Mouse (Mus musculus): ENCODE data around the gene Rai1. TPM values are rescaled to one million over a fixed set of nuclear protein-coding genes. Genes with fewer than 3 reads are reported as not detected.

Gene Rai1
- total RNA-seq, 2 experiments from 2014 or later: 16.6 to 17.3 TPM

DNA sequence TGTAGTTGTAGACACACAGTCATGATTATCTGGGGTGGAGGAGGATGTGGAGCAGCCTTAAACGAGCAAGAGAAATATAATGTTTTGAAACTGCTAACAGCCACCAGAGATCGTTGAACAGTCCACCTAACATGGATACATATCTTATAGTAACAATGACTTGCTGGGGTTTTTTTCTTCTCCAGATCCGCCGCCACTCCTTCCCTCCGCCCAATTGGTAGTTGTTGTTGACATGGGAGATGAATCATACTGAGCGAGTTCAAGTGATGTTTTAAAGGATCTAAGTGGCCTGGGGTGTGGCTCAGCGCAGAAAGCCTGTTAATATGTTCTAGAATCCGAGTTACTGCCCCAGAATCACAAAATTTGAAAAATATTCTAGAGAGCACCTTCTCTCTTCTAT, 114.8 kb downstream of the Rai1 start:
- DNase-seq (ENCODE audit: low spot score): no peak

DNA sequence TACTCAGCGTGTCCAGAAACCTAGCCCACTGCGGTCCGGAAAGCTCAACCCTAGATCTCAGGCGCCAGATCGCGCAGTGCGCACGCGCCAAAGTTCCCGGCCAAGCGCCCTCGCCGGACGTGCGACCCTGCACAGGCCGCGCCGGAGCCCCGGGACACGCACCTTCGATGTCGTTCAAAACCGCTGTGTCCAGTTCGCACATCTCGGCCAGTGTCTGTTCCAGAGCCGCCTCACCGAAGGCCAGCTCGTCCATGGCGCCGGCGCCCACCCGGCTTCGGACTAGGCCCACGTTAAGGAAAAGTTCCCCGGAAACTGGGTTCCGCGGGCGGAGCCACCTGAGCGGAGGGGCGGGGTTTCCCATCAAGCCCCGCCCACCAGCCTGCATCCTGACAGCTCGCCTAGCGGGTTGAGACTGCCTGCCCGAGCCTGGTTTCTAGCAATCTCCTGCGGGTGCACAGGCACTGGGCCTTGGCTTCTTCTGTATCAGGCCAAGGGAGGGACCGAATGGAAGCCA, 115.5 kb downstream of the Rai1 start:
- peak; percentile 91 for DNase-seq (ENCODE audit: low spot score)

DNA sequence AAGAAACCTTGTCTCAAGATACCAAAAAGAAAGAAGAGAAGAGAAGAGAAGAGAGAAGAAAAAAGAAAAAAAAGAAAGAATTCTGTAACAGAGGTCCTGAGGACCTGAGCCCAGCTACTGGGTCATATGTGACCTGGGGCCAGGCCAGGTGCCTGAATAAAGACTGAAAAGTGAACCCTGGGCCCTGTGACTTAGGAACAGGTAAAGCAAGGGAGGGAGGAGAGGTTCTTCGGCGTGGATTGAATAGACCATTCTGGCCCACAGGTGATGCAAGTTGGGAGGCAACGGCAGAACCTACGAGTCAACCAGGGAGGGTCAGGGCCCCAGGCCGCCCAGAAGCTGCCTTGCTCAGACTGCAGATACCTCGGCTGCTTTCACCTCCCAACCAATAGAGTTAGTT, 116.6 kb downstream of the Rai1 start:
- DNase-seq (ENCODE audit: low spot score): no peak

DNA sequence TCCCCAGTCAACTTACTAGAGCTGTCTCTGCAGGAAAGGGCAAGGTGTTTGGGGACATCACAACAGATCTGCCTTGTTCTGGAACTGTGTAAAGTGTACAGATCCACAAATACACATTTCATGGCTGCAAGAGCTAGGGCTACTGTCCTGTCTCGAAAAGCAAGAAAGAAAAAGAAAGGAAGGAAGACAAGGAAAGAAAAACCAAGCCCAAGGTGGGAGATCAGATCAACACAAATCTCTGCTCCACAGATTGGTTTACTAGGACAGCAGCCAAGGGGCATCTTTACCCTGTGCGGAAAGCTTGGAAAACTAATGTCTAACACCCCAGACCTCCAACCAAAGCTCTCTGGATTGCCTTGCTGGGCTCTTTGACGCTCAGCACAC, 117.3 kb downstream of the Rai1 start:
- no peak for DNase-seq (ENCODE audit: low spot score)

DNA sequence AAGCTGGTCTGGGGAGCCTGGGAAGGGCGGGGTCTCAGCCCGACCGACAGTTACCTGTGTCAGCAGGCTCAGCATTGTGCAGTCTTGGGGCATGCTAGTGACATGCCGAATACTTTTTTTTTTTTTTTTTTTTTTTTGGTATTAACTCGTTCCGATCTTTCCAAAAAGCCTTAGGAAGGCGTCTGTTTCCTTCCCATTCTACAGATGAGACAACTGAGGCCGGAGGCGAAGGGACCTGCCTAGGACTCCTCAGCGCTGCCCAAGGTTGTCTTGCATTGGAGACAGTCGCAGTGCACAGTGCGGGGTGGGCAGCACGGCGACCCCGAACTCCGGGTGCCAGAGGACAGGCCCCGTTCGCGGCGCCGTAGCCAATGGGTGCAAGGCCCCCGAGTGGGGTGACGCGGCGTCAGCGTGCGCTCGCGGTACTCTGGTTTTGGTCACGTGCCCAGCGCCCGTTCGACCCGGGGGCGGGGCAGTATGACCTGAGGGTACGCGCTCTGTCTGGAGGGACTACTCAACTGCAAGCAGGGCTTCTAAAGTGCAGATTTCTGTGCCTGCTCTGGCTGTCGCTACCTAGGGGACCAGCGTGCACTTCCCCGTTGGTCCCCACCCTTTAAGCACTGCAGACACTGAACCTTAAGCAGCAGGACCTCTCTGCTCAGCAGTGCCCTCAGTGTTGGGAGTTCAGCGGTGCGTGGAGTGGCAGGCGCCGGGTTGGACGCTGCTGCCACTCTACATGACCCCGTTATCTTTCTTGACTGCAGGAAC, 117.8 kb downstream of the Rai1 start, which contains the start of gene Srebf1:
Gene Srebf1 (minus strand): TSS at position 113 of the 768 bp plus-strand sequence.
- peak; percentile 87 for DNase-seq (ENCODE audit: low spot score)

DNA sequence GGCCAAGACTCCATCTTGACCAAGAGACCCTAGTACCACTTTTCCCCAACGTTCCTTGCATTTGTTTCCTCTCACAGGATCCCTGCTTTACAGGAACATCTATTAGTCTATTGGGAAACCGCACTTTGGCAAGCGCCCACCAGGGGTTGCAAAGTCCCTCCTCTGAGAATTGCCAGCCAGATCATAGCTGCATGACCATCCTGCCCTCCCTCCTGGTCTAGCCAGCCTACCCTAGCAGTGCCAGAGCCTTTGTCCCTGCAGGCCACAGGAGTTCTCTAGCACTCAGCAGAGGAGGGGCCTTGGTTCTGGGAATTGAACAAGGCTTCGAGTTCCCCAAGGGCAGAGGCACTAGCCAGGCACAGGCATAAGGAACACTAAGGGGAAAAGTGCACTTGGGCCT, 119.9 kb downstream of the Rai1 start:
- no peak for DNase-seq (ENCODE audit: low spot score)

DNA sequence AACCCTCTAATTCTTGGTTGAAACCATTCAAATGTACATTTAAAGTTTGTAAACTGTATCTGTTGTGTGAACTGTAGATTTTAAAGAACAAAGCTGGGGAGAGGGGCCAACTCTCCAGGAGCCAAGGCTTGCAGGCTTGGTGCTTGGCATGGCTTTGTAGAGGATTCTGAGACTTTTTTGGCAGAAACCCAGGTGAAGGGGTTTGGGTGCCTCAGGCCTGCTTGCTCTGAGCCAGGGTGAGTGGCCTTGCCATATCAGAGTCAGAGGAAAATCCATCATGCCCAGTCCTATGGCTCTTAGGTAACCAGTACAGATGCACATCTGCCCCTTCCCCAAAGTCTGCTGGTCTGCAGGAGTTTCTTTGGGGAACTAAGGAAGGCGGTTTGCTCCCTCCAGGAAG, 121.1 kb downstream of the Rai1 start:
- DNase-seq (ENCODE audit: low spot score): no peak

DNA sequence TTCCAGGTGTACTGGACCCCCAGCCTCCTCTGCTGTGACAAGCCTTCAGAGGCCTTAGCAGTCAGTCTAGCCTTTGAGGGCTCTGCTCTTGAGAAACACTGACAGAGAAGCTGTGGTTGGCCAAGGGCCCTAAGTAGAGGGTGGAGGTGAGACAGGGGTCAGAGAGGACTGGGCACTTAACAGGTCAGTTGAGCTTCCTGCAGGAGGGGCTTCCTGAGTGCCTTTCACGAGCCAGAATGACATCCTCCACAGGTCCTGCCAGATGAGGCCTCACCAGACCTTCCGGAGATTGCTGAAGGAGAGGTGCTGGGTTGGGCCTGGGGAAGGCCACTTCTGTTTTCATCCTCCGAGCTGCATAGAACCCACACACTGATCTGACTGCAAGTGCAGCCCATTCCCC, 123.7 kb downstream of the Rai1 start:
- DNase-seq (ENCODE audit: low spot score): no peak

DNA sequence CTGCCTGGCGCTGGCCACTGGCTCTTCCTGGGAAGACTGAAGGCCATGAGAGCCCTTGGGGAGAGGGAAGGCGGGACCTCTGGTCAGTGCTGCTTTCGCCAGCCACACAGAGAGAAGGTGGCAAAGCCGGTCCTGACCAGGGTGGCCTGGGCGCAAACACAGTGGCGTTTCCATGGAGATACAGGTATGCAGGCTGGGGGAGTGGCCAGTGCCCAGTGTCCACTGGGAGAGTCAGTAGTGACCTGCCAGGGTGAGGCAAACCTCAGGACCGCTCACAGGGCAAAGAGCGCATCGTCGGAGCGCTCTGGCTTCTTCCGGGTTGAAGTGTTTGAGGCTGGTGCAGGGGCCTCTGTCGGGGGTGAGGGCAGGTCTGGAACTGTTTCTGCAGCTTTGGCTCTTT, 125.0 kb downstream of the Rai1 start:
- DNase-seq (ENCODE audit: low spot score): no peak

DNA sequence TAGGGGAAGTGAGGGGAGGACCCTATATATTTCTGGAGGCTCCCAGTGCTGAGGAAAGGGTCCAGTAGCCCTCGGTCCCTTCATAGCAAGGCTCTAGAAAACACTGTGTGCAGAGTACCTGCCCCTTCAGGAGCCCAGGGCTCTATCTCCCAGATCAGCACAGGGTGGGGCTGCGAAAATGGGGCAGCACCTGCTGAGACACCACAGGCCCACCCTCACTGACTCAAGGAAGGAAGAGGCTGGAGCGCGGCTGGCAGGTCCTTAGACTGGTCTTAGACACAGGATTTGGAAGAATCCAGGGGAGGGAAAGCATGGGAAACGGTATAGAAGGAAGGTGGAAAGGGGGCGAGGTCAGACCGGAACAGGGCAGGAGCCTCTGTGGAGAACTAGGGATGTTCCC, 125.7 kb downstream of the Rai1 start:
- DNase-seq (ENCODE audit: low spot score): no peak

DNA sequence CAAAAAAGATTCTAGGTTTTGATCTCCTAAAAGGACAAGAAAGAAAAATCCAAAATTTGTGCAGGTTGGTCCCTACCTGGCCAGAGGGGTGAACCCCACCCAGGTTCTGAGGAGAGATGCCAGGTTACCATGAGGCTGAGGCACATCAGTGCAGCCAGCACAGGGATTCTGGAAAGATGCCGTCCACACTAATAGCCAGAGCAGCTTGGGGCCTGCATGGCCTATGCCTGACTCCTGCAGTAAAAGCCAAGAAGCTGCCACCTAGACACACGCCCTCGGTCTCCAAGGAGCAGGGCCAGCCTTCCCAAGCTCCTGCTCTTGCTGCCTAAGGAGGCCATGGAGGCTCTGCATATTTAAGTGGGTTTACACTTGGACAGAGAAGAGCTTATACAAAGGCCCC, 126.5 kb downstream of the Rai1 start:
- DNase-seq (ENCODE audit: low spot score): no peak

DNA sequence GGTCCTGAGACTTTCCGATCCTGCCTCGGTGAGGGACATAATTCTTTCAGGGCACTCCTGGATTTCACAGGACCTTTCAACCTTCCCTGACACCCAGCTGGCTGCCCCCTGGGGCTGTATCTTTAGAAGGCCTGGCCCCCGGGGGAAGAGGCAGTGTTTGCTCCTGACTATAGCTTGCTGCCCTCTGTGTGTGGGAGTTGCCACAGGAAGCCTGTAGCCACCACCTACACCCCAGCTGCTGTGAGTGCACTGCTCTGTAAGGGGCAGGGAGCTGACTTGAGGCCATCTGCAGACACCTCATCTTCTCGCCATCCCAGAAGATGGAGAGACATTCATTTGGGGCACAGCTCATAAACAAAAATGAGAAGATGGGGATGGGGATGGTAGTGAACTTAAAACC, 127.1 kb downstream of the Rai1 start:
- DNase-seq (ENCODE audit: low spot score): no peak

DNA sequence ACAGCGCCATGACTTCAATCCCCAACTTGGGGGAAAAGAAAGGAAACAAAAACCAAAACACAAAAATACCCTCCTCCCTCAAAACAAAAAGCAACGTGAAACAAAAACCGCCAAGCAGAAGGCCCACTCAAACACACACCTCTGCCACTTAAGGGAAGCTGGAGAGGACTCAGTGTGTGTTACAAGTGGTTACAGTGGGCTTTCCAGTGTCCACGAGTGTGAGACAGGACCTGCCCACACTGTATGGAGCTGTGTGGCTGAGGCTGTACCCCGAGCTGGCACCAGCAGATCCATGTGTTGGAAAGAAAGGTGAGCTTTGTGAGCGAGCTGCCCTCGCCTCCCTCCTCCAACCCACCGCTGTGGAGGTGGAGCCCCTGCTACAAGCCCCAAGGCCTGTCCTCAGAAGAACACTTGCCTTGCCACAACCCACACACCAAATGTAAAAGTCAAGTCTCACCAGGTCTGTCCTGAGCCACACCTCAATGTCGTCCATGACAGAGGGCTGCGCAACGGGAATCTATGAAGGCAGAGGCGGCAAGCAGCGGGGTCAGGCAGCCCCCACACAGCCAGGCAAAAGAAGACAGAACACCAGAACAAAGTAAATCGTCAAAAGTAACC, 127.7 kb downstream of the Rai1 start:
- no peak for DNase-seq (ENCODE audit: low spot score)

DNA sequence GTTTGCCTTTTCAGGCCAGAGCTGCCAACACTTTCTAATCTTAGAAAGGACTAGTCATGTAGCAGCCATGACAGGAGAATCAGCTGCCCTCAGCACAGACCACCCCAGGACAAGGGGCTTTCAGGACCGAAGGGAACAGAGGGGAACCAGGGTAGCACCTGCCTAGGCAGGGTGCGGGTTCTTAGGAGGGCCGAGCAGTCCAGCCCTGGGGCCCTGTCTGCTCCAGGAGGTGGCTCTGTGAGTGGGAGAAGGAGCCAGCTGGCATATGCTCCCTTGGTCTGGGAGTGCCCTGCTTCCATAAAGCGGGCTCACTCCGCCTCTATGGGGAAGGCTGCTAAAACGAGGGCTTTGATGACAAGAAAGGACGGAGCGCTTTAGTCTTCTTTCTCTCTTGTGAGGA, 128.4 kb downstream of the Rai1 start:
- DNase-seq (ENCODE audit: low spot score): no peak

DNA sequence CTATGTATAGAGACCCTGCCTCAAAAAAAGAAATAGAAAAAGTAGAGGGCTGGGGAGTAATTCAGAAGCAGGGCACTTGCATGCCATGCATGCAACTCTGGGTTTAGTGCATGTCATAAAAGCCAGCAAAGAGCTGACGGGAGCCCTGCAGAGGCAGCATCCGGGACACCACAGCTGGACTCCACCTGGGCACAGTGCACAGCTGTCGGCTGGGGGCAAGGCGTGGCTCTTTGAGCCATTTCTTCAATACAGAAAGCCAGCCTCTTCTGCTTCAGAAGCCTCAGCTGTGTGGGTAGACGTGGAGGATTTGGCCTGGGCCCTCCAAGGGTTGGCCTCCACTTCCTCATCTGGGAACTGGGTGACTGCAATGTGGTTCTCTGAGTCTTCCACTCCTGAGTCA, 130.5 kb downstream of the Rai1 start:
- no peak for DNase-seq (ENCODE audit: low spot score)

DNA sequence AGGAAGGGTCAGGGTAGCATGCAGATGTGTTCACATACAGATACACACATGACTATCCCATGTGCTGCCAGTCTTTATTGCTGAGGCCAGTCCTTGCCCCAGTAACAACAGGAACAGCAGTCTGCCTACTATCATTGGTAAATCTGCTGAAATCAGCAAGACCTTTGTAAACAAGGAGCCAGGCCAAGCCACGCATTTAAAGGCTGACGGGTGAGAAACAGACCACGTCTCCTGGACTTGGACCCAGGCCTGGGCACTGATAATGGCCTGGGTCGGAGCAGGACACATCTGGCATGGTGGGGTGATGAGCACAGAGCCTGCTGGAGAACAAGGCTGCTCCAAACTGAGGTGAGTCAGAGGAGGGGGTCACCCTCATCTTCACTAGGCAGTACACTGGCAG, 135.7 kb downstream of the Rai1 start:
- no peak for DNase-seq (ENCODE audit: low spot score)

DNA sequence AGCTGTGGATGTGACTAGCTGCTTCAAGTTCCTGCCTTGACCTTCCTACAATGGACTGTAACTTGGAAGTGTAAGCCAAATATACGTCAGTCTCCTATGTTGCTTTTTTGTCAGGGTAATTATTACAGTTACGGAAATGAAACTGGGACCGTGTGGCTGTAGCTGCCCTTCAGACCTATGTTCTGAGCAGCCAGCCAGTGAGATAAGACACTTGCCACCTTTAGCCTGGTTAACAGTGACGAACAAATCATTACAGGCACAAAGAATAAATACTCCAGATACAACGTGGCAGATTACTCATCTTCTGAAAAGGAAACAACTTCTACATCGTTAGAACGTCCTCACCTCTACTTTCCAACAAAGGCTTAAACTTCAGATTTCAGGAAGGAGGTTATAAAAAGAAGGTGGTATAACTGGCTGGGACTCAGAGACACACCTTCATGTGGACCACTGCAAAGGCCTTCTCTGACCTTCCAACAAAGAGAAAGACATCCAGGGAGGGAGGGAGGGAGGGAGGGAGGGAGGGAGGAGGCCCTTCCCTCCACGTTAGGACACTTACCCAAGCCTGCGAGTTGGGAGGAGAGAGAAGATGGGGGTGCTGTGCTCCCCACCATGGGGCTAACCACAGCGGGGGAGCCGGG, 139.8 kb downstream of the Rai1 start:
- no peak for DNase-seq (ENCODE audit: low spot score)

DNA sequence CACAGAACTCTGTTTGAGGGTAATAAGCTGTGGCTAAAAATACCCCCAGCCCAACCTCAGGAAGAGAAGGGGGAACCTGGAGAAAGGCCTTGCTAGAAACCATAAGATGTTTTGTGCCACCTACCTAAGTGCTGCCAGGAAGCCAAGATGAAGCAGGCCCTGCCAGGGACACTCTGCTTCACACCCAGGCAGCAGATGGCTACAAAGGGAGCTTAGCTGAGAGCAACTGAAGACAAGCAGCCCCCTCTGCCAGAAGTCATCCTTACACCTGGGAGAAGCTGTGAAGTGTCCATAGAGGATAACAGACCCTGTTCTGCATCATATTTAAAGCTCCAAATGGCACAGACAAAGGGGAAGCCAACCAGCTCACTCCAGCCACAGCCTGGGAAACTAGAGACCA, 141.3 kb downstream of the Rai1 start:
- no peak for DNase-seq (ENCODE audit: low spot score)

DNA sequence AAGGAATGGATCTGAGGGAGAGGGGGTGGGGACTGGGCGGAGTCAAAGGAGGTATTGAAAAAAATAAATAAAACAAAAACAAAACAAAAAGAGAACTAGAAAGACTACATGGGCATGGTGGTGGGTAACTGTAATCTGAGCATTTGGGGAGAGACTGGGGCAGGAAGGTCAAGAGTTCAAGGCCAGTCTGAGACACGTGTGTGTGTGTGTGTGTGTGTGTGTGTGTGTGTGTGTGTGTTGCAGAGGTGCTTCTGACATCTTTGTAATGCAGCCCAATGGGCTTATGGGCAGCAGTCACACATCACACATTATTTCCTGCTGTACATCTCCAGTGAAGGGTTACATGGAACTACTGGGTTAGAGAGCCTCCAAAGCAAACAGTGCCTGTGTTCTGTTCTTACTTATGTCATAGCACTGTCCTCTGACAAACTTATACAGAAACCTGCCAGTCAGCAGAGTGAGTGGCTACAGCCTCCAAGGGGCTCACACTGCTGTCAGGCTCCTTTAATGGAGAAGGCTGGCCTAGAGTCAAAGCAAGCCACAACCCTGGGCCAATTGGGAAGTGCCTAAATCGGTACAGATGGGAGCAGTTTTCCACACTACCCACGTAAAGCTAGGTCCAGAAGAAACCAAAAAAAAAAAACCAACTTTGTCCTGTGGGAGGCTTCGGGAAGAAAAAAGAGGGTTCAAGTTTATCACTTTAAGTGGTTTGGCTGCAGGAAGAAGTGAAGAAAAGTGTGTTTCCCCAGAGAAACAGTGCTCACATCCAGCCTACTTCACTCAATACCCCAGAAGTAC, 143.1 kb downstream of the Rai1 start:
- DNase-seq (ENCODE audit: low spot score): no peak
